20 mouse cellular contexts compared by ENCODE assay signal in genomic region chr5:134321699-134322098, GRCm38 (mm10). TPM values are rescaled to one million over a fixed set of nuclear protein-coding genes. Genes with fewer than 3 reads are reported as not detected.
DNase-seq lines count a peak whose midpoint lies in the region; ATAC-seq and TF ChIP-seq lines count a peak whose summit lies in the region.
"Had no signal": no experiment of that assay in that cellular context is flagged by ENCODE, and none has a peak within 500 bp of the region (broad histone marks: within the 10 kb centered on the region; RNA-seq: fewer than 3 reads in every experiment).

No protein-coding gene starts in this region.

- H3K9me3 ChIP-seq in heart, embryonic 10.5 days = no peaks in the 10 kb centered on the region
- H3K9me3 ChIP-seq in liver, postnatal 0 days (ENCODE audit: low read length) = no peaks in the 10 kb centered on the region
- H3K9me3 ChIP-seq in liver, embryonic 12.5 days (replicated peaks) = no peaks in the 10 kb centered on the region
- no peaks in the 10 kb centered on the region for H3K9me3 ChIP-seq in embryonic facial prominence, embryonic 12.5 days
- H3K9me3 ChIP-seq in limb, embryonic 10.5 days (replicated peaks) = no peaks in the 10 kb centered on the region
- H3K9me3 ChIP-seq: forebrain, embryonic 15.5 days; heart, embryonic 13.5 days; hindbrain, embryonic 12.5 days had no signal

- WGBS in heart, embryonic 10.5 days = 69% methylated on average over 7 of the region's 7 CpGs
- 59% methylated on average over 7 of the region's 7 CpGs for WGBS in liver, postnatal 0 days (ENCODE audit: insufficient replicate concordance)
- WGBS in liver, embryonic 12.5 days (ENCODE audit: insufficient replicate concordance) = 70% methylated on average over 7 of the region's 7 CpGs
- 42% methylated on average over 7 of the region's 7 CpGs for WGBS in embryonic facial prominence, embryonic 12.5 days
- 56% methylated on average over 7 of the region's 7 CpGs for WGBS in limb, embryonic 10.5 days

- no peaks in the 10 kb centered on the region for H3K27me3 ChIP-seq in heart, embryonic 10.5 days (ENCODE audit: insufficient read depth, poor library complexity, severe bottlenecking)
- H3K27me3 ChIP-seq in liver, postnatal 0 days (ENCODE audit: insufficient read depth, low read length) = no peaks in the 10 kb centered on the region
- no peaks in the 10 kb centered on the region for H3K27me3 ChIP-seq in liver, embryonic 12.5 days (replicated peaks)
- no peaks in the 10 kb centered on the region for H3K27me3 ChIP-seq in embryonic facial prominence, embryonic 12.5 days
- no peaks in the 10 kb centered on the region for H3K27me3 ChIP-seq in limb, embryonic 10.5 days (ENCODE audit: low read depth, poor library complexity, severe bottlenecking)
- H3K27me3 ChIP-seq: forebrain, embryonic 15.5 days; heart, embryonic 13.5 days; hindbrain, embryonic 12.5 days had no signal

- TF ChIP-seq EP300 in liver, postnatal 0 days (IDR thresholded peaks at IDR 0.05; ENCODE audit: low read depth) = no peak

- no peaks in the 10 kb centered on the region for H3K36me3 ChIP-seq in heart, embryonic 10.5 days
- H3K36me3 ChIP-seq in liver, postnatal 0 days (replicated peaks; ENCODE audit: insufficient read depth, low read length) = no peaks in the 10 kb centered on the region
- H3K36me3 ChIP-seq in liver, embryonic 12.5 days = no peaks in the 10 kb centered on the region
- no peaks in the 10 kb centered on the region for H3K36me3 ChIP-seq in embryonic facial prominence, embryonic 12.5 days
- H3K36me3 ChIP-seq in limb, embryonic 10.5 days = no peaks in the 10 kb centered on the region
- H3K36me3 ChIP-seq: forebrain, embryonic 15.5 days; heart, embryonic 13.5 days; hindbrain, embryonic 12.5 days had no signal

- no peak for TF ChIP-seq CTCF in liver, postnatal 0 days (IDR thresholded peaks at IDR 0.05; ENCODE audit: low read depth)

- no peak overlapping the region for H3K9ac ChIP-seq in liver, postnatal 0 days (replicated peaks)
- no peak overlapping the region for H3K9ac ChIP-seq in liver, embryonic 12.5 days
- no peak overlapping the region for H3K9ac ChIP-seq in embryonic facial prominence, embryonic 12.5 days
- H3K9ac ChIP-seq: forebrain, embryonic 15.5 days; heart, embryonic 13.5 days; hindbrain, embryonic 12.5 days had no signal

- H3K4me3 ChIP-seq in heart, embryonic 10.5 days = no peak overlapping the region
- no peak overlapping the region for H3K4me3 ChIP-seq in liver, postnatal 0 days (ENCODE audit: low read depth, low read length)
- no peak overlapping the region for H3K4me3 ChIP-seq in liver, embryonic 12.5 days
- no peak overlapping the region for H3K4me3 ChIP-seq in embryonic facial prominence, embryonic 12.5 days
- no peak overlapping the region for H3K4me3 ChIP-seq in limb, embryonic 10.5 days
- H3K4me3 ChIP-seq: erythroblast, embryonic 14.5 days; forebrain, embryonic 15.5 days; gastrocnemius, adult 2 months; heart, embryonic 13.5 days; hindbrain, embryonic 12.5 days had no signal

- no peak for DNase-seq in heart, embryonic 10.5 days (ENCODE audit: low spot score)
- DNase-seq in heart, postnatal 14 days = no peak
- no peak for DNase-seq in liver, postnatal 0 days
- no peak for DNase-seq in limb, embryonic 10.5 days (ENCODE audit: low spot score)
- DNase-seq in cerebellum, adult 9-11 months = no peak
- no peak for DNase-seq in frontal cortex, postnatal 25 days (ENCODE audit: low spot score in 2 of 2)
- DNase-seq: adrenal gland, postnatal 25 days; cerebellum, adult 18-20 months; cerebellum, postnatal 10 days; gastrocnemius, adult 2 months; gastrocnemius, postnatal 25 days; heart, postnatal 4 days had no signal

- H3K27ac ChIP-seq in heart, embryonic 10.5 days = peak overlapping the region; percentile 42; the same call in 1 of the 2 replicates
- H3K27ac ChIP-seq in liver, postnatal 0 days (ENCODE audit: low read depth) = peak overlapping the region; percentile 31
- no peak overlapping the region for H3K27ac ChIP-seq in liver, embryonic 12.5 days
- H3K27ac ChIP-seq in embryonic facial prominence, embryonic 12.5 days = peak overlapping the region; percentile 30; the same call in 1 of the 2 replicates
- peak overlapping the region; percentile 72 for H3K27ac ChIP-seq in limb, embryonic 10.5 days
- H3K27ac ChIP-seq: forebrain, embryonic 15.5 days; gastrocnemius, adult 2 months; heart, embryonic 13.5 days; hindbrain, embryonic 12.5 days had no signal

- peaks cover 37% of the 10 kb centered on the region for H3K4me1 ChIP-seq in heart, embryonic 10.5 days
- peaks cover 9% of the 10 kb centered on the region for H3K4me1 ChIP-seq in liver, postnatal 0 days (ENCODE audit: insufficient read depth)
- peaks cover 45% of the 10 kb centered on the region for H3K4me1 ChIP-seq in liver, embryonic 12.5 days
- peaks cover 14% of the 10 kb centered on the region for H3K4me1 ChIP-seq in embryonic facial prominence, embryonic 12.5 days
- H3K4me1 ChIP-seq in limb, embryonic 10.5 days = peaks cover 28% of the 10 kb centered on the region

- peak; percentile 53 for ATAC-seq in liver, postnatal 0 days
- no peak for ATAC-seq in liver, embryonic 12.5 days
- ATAC-seq in embryonic facial prominence, embryonic 12.5 days (ENCODE audit: insufficient number of reproducible peaks, insufficient read depth, low FRiP score, low TSS enrichment) = no peak
- ATAC-seq: forebrain, embryonic 15.5 days; hindbrain, embryonic 16.5 days; inflammation-experienced regulatory T-cells, adult 6 months had no signal

- intact Hi-C loops in heart, postnatal 14 days (cut with DNase I) = no loop called here

- H3K4me2 ChIP-seq in liver, postnatal 0 days (ENCODE audit: low read depth, low read length) = no peak overlapping the region
- no peak overlapping the region for H3K4me2 ChIP-seq in liver, embryonic 12.5 days
- no peak overlapping the region for H3K4me2 ChIP-seq in embryonic facial prominence, embryonic 12.5 days (replicated peaks)
- H3K4me2 ChIP-seq: forebrain, embryonic 15.5 days; heart, embryonic 13.5 days; hindbrain, embryonic 12.5 days had no signal

RNA-seq across cellular contexts. Expression of gene Gtf2i, which starts 7.1 kb away (rescaled TPM):
- polyA plus RNA-seq in heart, embryonic 10.5 days (2016; fragmentation: Nextera tagmentation; extraction: Ambion mirVana) = 130 and 141 TPM in 2 replicates
- 100 to 1,000 TPM; 188 to 204 TPM for total RNA-seq in heart, postnatal 14 days (2021)
- polyA plus RNA-seq in liver, postnatal 0 days (2015; fragmentation: Nextera tagmentation; extraction: Ambion mirVana) = 29.8 and 34.7 TPM in 2 replicates
- polyA plus RNA-seq in liver, embryonic 12.5 days (2016; fragmentation: Nextera tagmentation; extraction: Ambion mirVana) = 65.4 and 65.6 TPM in 2 replicates
- polyA plus RNA-seq in embryonic facial prominence, embryonic 12.5 days (2016; fragmentation: Nextera tagmentation; extraction: Ambion mirVana) = 227 and 232 TPM in 2 replicates
- 180 and 204 TPM in 2 replicates for polyA plus RNA-seq in limb, embryonic 10.5 days (2016; fragmentation: Nextera tagmentation; extraction: Ambion mirVana)
